Mouse (Mus musculus) left cerebral cortex, adult 2 months (tissue): ENCODE data around the gene Susd6. TPM values are rescaled to one million over a fixed set of nuclear protein-coding genes. Genes with fewer than 3 reads are reported as not detected.

Source experiments
- DNase-seq, 2 experiments: peaks; one replicate each; pipeline ENCODE4 v3.0.0; 2021 to 2022; ENCODE audit warnings: low spot score in 2 of 2, mixed read lengths in 1 of 2; ENCODE audit errors: extremely low spot score in 1 of 2
- H3K27ac ChIP-seq: fragments of 200-600 bp; 2 replicates; pipeline ENCODE4 v1.8.1; 2022
- H3K4me3 ChIP-seq: fragments of 200-600 bp; 2 replicates; pipeline ENCODE4 v1.8.1; 2022
- CTCF ChIP-seq: fragments of 200-600 bp; IDR thresholded peaks from 2 replicates; pipeline ENCODE4 v1.8.1; 2022; ENCODE audit warnings: antibody characterized with exemption, mild to moderate bottlenecking, moderate library complexity
- intact Hi-C: fragments of 180-260 bp; cut with DNase I; formaldehyde crosslinking; loops from one replicate; pipeline ENCODE4 v1.15.1; 2025
- total RNA-seq, 2 experiments: library from RNA; stranded (reverse); gene quantifications; 2 replicates each; pipeline ENCODE4 v1.2.3; 2021

The Susd6 gene
- total RNA-seq, 2 experiments from 2014 or later: 37.0 TPM

DNA sequence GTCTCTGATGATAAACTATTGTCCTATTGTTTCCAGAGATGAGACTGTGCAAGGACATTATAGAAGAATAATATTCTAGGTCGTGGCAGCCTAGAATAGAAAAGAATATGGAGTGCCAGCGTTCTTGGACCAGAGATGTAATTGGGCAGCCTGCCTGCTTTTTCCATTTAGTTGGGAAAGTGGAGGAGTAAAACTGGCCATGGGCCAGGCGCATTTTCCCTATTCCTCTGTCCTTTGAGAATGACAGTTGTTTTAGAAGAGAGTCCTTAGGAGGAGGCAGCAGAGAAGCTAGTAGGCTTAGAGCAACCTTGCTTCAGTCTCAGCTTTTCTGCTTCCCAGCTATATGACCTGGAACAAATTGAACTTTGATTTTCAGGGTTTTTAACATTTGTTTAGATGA lies 13.6 kb downstream of the Susd6 start:
- intact Hi-C loops: loop anchor here (2.0 kb wide), 1 partner anchor 17 kb away; no protein-coding TSS in a partner anchor
- peak overlapping the region; percentile 58 for H3K27ac ChIP-seq
- no peak for TF ChIP-seq CTCF
- peak; percentile 65 to 76 for DNase-seq
- no peak overlapping the region for H3K4me3 ChIP-seq

GRCm38 (mm10) chr12:80804861-80805428 lies 14.6 kb downstream of the Susd6 start:
- no peak overlapping the region for H3K27ac ChIP-seq
- no peak for TF ChIP-seq CTCF
- no peak for DNase-seq
- no peak overlapping the region for H3K4me3 ChIP-seq
- intact Hi-C loops: no loop called here

DNA sequence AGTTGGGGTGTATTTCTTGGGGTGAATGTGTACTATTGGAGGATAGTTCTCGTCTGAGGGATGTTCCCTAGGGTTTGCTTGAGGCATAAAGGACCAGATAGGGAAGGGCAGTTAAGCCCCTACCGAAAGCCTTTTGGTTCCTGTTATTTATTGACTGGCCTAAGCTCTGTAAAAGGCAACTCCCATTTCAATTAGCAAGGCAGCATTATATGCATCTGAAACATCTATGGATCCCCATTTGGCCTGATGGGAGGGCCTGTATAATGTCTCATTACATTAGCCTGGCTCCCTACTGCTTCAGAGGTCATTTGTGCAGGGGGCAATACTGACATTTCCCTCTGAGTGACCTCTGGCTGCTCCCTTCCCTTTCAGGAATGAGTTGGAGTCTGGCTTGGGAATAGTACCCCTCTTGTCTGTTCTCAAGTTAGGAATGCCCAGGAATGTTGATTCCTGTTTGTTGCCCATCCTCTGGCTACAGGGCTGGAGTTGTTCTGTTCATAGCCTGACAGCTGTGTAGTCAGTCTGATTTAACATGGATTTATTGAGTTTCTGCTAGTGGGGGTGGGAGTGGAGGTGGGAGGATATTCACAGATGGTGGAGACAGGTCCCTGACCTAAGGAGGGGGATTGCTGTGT lies 17.3 kb downstream of the Susd6 start:
- no peak for TF ChIP-seq CTCF
- no peak overlapping the region for H3K4me3 ChIP-seq
- no peak for DNase-seq
- intact Hi-C loops: no loop called here
- no peak overlapping the region for H3K27ac ChIP-seq

GRCm38 (mm10) chr12:80810005-80810404 lies 19.7 kb downstream of the Susd6 start:
- Histone ChIP-seq H3K4me3 (no peak overlapping the region), H3K27ac (no peak overlapping the region)
- intact Hi-C loops: no loop called here
- DNase-seq: no peak
- TF ChIP-seq CTCF: no peak

DNA sequence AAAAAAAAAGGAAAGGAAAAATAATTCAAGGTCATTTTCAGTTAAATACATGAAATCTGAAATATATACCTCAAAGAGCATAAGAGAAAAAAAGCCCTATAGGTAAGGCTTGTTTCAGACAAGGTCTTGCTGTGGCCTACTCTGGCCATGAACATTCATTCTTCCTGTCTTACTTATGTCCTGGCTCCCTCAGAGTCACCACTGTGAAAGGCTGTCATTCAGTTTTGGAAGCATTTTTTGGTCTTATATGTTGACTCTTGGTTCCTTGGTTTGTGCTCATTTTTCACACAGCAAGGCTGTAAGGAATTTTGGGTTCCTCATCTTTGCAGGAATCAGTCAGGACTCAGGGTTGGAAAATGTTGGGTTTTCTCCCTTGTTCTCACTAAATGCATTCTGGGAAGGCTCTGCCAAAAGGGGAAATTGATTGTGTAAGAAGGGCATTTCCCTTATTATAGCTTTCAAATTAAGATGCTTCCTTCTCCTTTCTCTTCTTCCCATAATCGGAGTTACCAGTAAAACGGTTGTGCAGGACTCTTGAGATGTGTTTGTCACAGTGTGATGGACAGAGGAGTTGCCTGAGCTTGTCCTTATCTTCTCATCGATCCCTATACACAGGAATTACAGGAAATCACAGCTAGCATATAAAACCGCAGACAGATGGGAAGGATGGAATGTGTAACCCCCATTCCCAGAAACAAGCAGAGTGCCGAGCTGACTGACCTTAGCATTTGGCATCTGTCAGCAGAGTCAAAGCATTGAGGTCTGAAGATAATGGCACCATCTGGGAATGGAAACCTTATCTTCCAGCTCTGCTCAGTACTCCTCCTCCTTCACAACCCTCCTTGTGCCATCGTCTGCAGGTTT lies 21.6 kb downstream of the Susd6 start:
- TF ChIP-seq CTCF: no peak
- Histone ChIP-seq H3K27ac (peak overlapping the region; percentile 6), H3K4me3 (no peak overlapping the region)
- no peak for DNase-seq
- intact Hi-C loops: no loop called here

DNA sequence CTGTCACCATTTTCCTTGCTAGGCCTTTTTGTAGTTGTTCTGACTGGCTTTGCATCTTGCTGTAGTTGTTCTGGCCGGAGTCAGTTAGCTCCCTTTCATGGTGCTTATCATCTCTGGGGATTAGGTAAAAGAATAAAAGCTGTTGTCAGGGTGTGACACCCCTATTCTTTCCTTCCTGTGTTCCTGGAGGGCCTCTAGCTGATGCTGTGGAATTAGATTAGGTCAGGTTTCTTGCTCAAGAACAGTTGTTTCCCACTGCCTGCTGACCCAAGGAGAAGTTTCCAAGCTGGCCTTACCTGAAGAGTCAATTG lies 22.2 kb downstream of the Susd6 start:
- intact Hi-C loops: no loop called here
- no peak for DNase-seq
- peak overlapping the region; percentile 6 for H3K27ac ChIP-seq
- no peak for TF ChIP-seq CTCF
- no peak overlapping the region for H3K4me3 ChIP-seq

- Histone ChIP-seq H3K4me3 (no peak overlapping the region), H3K27ac (no peak overlapping the region; the same call in 1 of the 2 replicates)
- no peak for DNase-seq
- intact Hi-C loops: no loop called here
- TF ChIP-seq CTCF: no peak
These were observed 23.1 kb downstream of the Susd6 start for GRCm38 (mm10) chr12:80813456-80813855.

DNA sequence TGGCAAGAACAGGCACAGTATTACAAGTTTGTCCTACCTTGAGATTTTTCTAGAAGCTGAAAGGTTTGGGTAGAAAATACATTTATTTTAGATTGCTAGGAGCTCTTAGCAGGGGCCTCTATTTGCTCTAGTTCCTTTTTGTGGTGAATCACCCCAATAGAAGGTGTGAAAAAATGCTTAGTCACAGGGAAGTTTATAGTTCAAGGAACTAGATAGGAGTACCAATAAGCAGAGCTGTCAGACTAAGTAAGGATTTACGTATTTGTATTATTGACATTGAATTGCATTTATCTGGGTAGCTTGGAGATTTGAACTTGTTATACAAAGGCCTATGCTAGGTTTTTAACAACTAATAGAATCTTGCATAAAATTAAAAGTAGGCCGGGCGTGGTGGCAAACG lies 23.6 kb downstream of the Susd6 start:
- no peak for DNase-seq
- intact Hi-C loops: no loop called here
- TF ChIP-seq CTCF: no peak
- Histone ChIP-seq H3K27ac (no peak overlapping the region; the same call in 1 of the 2 replicates), H3K4me3 (no peak overlapping the region)

- no peak overlapping the region for H3K4me3 ChIP-seq
- no peak for DNase-seq
- no peak for TF ChIP-seq CTCF
- intact Hi-C loops: no loop called here
- H3K27ac ChIP-seq: no peak overlapping the region
These were observed 24.2 kb downstream of the Susd6 start for GRCm38 (mm10) chr12:80814529-80814928.

DNA sequence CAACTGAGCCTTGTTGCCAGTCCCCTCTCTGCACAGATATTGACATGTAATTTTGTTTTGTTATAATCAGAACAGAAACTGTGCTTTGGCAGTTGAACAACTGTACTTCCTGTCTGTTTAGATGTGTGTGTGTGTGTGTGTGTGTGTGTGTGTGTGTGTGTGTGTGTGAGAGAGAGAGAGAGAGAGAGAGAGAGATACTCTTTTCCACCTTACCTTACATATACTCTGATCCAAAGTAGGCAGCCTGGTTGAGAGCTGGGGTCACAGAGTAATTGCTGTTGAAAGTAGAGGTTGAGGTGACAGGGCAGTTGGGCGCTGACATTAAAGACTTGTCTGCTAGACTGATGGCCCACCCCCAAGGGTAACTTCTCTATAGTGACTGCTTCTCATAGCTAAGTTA lies 25.0 kb downstream of the Susd6 start:
- DNase-seq: no peak
- no peak for TF ChIP-seq CTCF
- H3K27ac ChIP-seq: no peak overlapping the region
- H3K4me3 ChIP-seq: no peak overlapping the region
- intact Hi-C loops: no loop called here

- DNase-seq: no peak
- no peak overlapping the region for H3K4me3 ChIP-seq
- intact Hi-C loops: no loop called here
- H3K27ac ChIP-seq: no peak overlapping the region
- TF ChIP-seq CTCF: no peak
These were observed 25.6 kb downstream of the Susd6 start for GRCm38 (mm10) chr12:80815893-80816292.

GRCm38 (mm10) chr12:80816380-80817086 lies 26.2 kb downstream of the Susd6 start:
- peak in 1 of 2 experiments; percentile 32 for DNase-seq
- Histone ChIP-seq H3K4me3 (no peak overlapping the region), H3K27ac (peak overlapping the region; percentile 41; the same call in 1 of the 2 replicates)
- no peak for TF ChIP-seq CTCF
- intact Hi-C loops: no loop called here
